Mouse (Mus musculus): ENCODE data around the gene Olfr536.
A peak's percentile ranks its signal among the peaks of the same experiment; 100 is the strongest.
"Not testable (repeated sequence)": the region's sequence is repeated elsewhere in the genome, so short reads cannot be mapped to it uniquely, and the experiment has no call there.

Gene Olfr536

GRCm38 (mm10) chr7:140507346-140508021 lies at the start of gene Olfr536:
Olfr536 (minus strand) TSS chr7:140507396.
- peak in 1 of 2 experiments; percentile 22 for DNase-seq (ENCODE audit: low spot score in 2 of 2)

GRCm38 (mm10) chr7:140539746-140540145 lies 32.5 kb upstream of the Olfr536 start:
- DNase-seq (ENCODE audit: low spot score in 2 of 2), result no peak

- no peak for DNase-seq (ENCODE audit: low spot score in 2 of 2)
These were observed 12.5 kb downstream of the Olfr536 start for GRCm38 (mm10) chr7:140494702-140495101.

GRCm38 (mm10) chr7:140494231-140494630 lies 13.0 kb downstream of the Olfr536 start:
- no peak for DNase-seq (ENCODE audit: low spot score in 2 of 2)

- no peak for DNase-seq (ENCODE audit: low spot score in 2 of 2)
These were observed 18.2 kb downstream of the Olfr536 start for GRCm38 (mm10) chr7:140488981-140489380.

GRCm38 (mm10) chr7:140483916-140484315 lies 23.3 kb downstream of the Olfr536 start, which contains the start of gene Olfr535:
Olfr535 (plus strand) TSS chr7:140484216.
- DNase-seq (ENCODE audit: low spot score in 2 of 2), result no peak

- no peak for DNase-seq (ENCODE audit: low spot score in 2 of 2)
These were observed 28.5 kb downstream of the Olfr536 start for GRCm38 (mm10) chr7:140478733-140479132.

- DNase-seq (ENCODE audit: low spot score in 2 of 2), result no peak
These were observed 29.3 kb downstream of the Olfr536 start for GRCm38 (mm10) chr7:140477886-140478285.

GRCm38 (mm10) chr7:140463070-140463469 lies 44.1 kb downstream of the Olfr536 start, which contains the start of gene Olfr533:
Olfr533 (plus strand) TSS chr7:140463370.
- not testable (repeated sequence) for DNase-seq (ENCODE audit: low spot score in 2 of 2)

All from cerebellum, postnatal 4 days (tissue).